Mouse (Mus musculus) heart, adult 18-20 months (tissue): ENCODE measurements around the gene Ccnl2. TPM values are rescaled to one million over a fixed set of nuclear protein-coding genes. Genes with fewer than 3 reads are reported as not detected.
A peak's percentile ranks its signal among the peaks of the same experiment; 100 is the strongest.

Experiments used
- DNase-seq, 2 experiments: peaks; one replicate each; pipeline ENCODE4 v3.0.0; 2021 to 2022; ENCODE audit warnings: mixed read lengths in 1 of 2
- long read RNA-seq, 2 experiments: library from polyadenylated mRNA; stranded (forward); transcript quantifications; one replicate each; pipeline ENCODE4 v2.0.0; 2021
- total RNA-seq, 2 experiments: library from RNA; stranded (reverse); gene quantifications; 2 replicates each; pipeline ENCODE4 v1.2.3; 2021

Ccnl2 gene
- 10 to 100 TPM; 17.9 to 25.7 TPM for total RNA-seq
- long read RNA-seq, experiment 1, full-length matches to known transcripts, result 27 of 49 reads
- long read RNA-seq, experiment 1, partial matches to known transcripts, result 9 of 49 reads
- long read RNA-seq, experiment 1, other reads (novel, unspliced or antisense), result 13 of 49 reads
- long read RNA-seq, experiment 2, full-length matches to known transcripts, result 5 of 14 reads
- long read RNA-seq, experiment 2, partial matches to known transcripts, result 5 of 14 reads
- long read RNA-seq, experiment 2, other reads (novel, unspliced or antisense), result 4 of 14 reads

GRCm38 (mm10) chr4:155811929-155812664, at the start of gene Ccnl2:
Gene Ccnl2, plus strand, starts transcription at chr4:155812489.
- peak; percentile 94 to 97 for DNase-seq

- DNase-seq, result no peak
Observed at GRCm38 (mm10) chr4:155769496-155769879, 42.8 kb upstream of the Ccnl2 start.

GRCm38 (mm10) chr4:155769880-155770512, 42.3 kb upstream of the Ccnl2 start:
- DNase-seq, result peak; percentile 90 to 95

GRCm38 (mm10) chr4:155770626-155771025, 41.7 kb upstream of the Ccnl2 start:
- DNase-seq, result no peak

- DNase-seq, result no peak
Observed at GRCm38 (mm10) chr4:155771706-155772105, 40.6 kb upstream of the Ccnl2 start.

- DNase-seq, result no peak
Observed at GRCm38 (mm10) chr4:155772786-155773185, 39.5 kb upstream of the Ccnl2 start.

- DNase-seq, result no peak
Observed at GRCm38 (mm10) chr4:155773335-155774078, 38.8 kb upstream of the Ccnl2 start.

GRCm38 (mm10) chr4:155774280-155774754, 38.0 kb upstream of the Ccnl2 start, which contains the start of gene Vwa1:
Gene Vwa1, minus strand, starts transcription at chr4:155774698.
- DNase-seq, result peak; percentile 94 to 96

- peak; percentile 84 to 86 for DNase-seq
Observed at GRCm38 (mm10) chr4:155774971-155775740, 37.1 kb upstream of the Ccnl2 start.

GRCm38 (mm10) chr4:155775855-155776254, 36.4 kb upstream of the Ccnl2 start:
- DNase-seq, result peak; percentile 58 to 64

GRCm38 (mm10) chr4:155776704-155777335, 35.5 kb upstream of the Ccnl2 start:
- DNase-seq, result peak; percentile 40 to 42

GRCm38 (mm10) chr4:155777816-155778215, 34.5 kb upstream of the Ccnl2 start:
- peak in 1 of 2 experiments; percentile 50 for DNase-seq

- no peak for DNase-seq
Observed at GRCm38 (mm10) chr4:155779498-155779897, 32.8 kb upstream of the Ccnl2 start.

- DNase-seq, result peak; percentile 90 to 94
Observed at GRCm38 (mm10) chr4:155780895-155781294, 31.4 kb upstream of the Ccnl2 start.

GRCm38 (mm10) chr4:155783486-155784080, 28.7 kb upstream of the Ccnl2 start:
- peak in 1 of 2 experiments; percentile 30 for DNase-seq

GRCm38 (mm10) chr4:155784081-155784701, 28.1 kb upstream of the Ccnl2 start:
- peak; percentile 88 to 91 for DNase-seq

GRCm38 (mm10) chr4:155785246-155785645, 27.0 kb upstream of the Ccnl2 start:
- no peak for DNase-seq

- no peak for DNase-seq
Observed at GRCm38 (mm10) chr4:155785819-155786218, 26.5 kb upstream of the Ccnl2 start, which contains the start of gene Tmem88b. Gene Tmem88b, minus strand, starts transcription at chr4:155785874.

GRCm38 (mm10) chr4:155788300-155788699, 24.0 kb upstream of the Ccnl2 start:
- no peak for DNase-seq

- DNase-seq, result peak in 1 of 2 experiments; percentile 0
Observed at GRCm38 (mm10) chr4:155788833-155789232, 23.5 kb upstream of the Ccnl2 start.
